Mouse (Mus musculus): ENCODE measurements around the gene Itfg2. TPM values are rescaled to one million over a fixed set of nuclear protein-coding genes. Genes with fewer than 3 reads are reported as not detected.

Itfg2 gene
- polyA plus RNA-seq, 1 experiment from 2014 or later, result 19.1 TPM

DNA sequence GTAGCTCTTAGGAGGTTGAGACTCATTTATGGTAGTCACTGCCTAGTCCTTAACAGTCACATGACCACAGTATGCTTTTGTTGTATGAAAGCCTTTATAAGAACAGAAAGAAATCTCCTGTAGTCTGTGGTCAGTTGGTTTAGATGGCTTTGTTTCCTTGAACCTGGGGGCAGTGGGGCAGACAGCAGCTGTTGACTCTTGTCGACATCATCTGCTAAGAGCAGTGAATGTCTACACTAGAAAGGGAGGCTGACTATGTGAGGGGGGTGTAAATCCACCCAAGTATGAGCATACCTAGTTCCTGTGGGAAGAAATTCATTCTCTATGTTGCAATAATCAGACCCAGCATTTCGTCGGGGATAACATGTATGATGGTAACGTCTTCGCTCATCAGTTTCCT is 22.3 kb upstream of the Itfg2 start:
- WGBS, result 95% methylated on average over 5 of the region's 5 CpGs
- no peak overlapping the region for H3K9ac ChIP-seq (ENCODE audit: low read depth, low read length)
- H3K4me3 ChIP-seq (replicated peaks; ENCODE audit: low read depth, low read length), result no peak overlapping the region
- 0 out of 2 replicates have a peak, but pooled peaks cover 4% of the 10 kb centered on the region for H3K36me3 ChIP-seq (ENCODE audit: insufficient read depth, low read length)
- no peaks in the 10 kb centered on the region for H3K4me1 ChIP-seq (replicated peaks; ENCODE audit: insufficient read depth, low read length)
- no peak for ATAC-seq (replicated peaks; ENCODE audit: low FRiP score, low read depth)
- no peak for TF ChIP-seq CTCF (IDR thresholded peaks at IDR 0.05; ENCODE audit: low read depth)
- H3K27me3 ChIP-seq (ENCODE audit: insufficient read depth, low read length), result no peaks in the 10 kb centered on the region
- H3K4me2 ChIP-seq (ENCODE audit: low read length), result no peak overlapping the region
- DNase-seq (ENCODE audit: low spot score), result no peak
- H3K27ac ChIP-seq, result no peak overlapping the region
- no peaks in the 10 kb centered on the region for H3K9me3 ChIP-seq (replicated peaks; ENCODE audit: low read length)

- peak; percentile 79 for ATAC-seq (replicated peaks; ENCODE audit: low FRiP score, low read depth)
- Histone ChIP-seq H3K4me1 (replicated peaks; ENCODE audit: insufficient read depth, low read length) (no peaks in the 10 kb centered on the region), H3K27ac (no peak overlapping the region), H3K4me3 (replicated peaks; ENCODE audit: low read depth, low read length) (peak overlapping the region; percentile 5; the same call in 1 of the 2 replicates), H3K9ac (ENCODE audit: low read depth, low read length) (no peak overlapping the region), H3K4me2 (ENCODE audit: low read length) (peak overlapping the region; percentile 43), H3K36me3 (ENCODE audit: insufficient read depth, low read length) (0 out of 2 replicates have a peak, but pooled peaks cover 4% of the 10 kb centered on the region), H3K27me3 (ENCODE audit: insufficient read depth, low read length) (no peaks in the 10 kb centered on the region), H3K9me3 (replicated peaks; ENCODE audit: low read length) (no peaks in the 10 kb centered on the region)
- TF ChIP-seq CTCF (IDR thresholded peaks at IDR 0.05; ENCODE audit: low read depth), result peak; percentile 87
- DNase-seq (ENCODE audit: low spot score), result peak; percentile 89
- 11% methylated on average over 14 of the region's 14 CpGs for WGBS
These were observed 21.2 kb upstream of the Itfg2 start for GRCm38 (mm10) chr6:128445761-128446535.

- Histone ChIP-seq H3K4me1 (replicated peaks; ENCODE audit: insufficient read depth, low read length) (0 out of 2 replicates have a peak, but pooled peaks cover 9% of the 10 kb centered on the region), H3K27me3 (ENCODE audit: insufficient read depth, low read length) (no peaks in the 10 kb centered on the region), H3K9me3 (replicated peaks; ENCODE audit: low read length) (no peaks in the 10 kb centered on the region), H3K4me2 (ENCODE audit: low read length) (no peak overlapping the region), H3K9ac (ENCODE audit: low read depth, low read length) (no peak overlapping the region), H3K27ac (no peak overlapping the region), H3K36me3 (ENCODE audit: insufficient read depth, low read length) (peaks cover 11% of the 10 kb centered on the region; the same call in 1 of the 2 replicates), H3K4me3 (replicated peaks; ENCODE audit: low read depth, low read length) (no peak overlapping the region)
- TF ChIP-seq CTCF (IDR thresholded peaks at IDR 0.05; ENCODE audit: low read depth), result 0 out of 2 replicates have a peak, but pooled peaks have one; percentile 9
- ATAC-seq (replicated peaks; ENCODE audit: low FRiP score, low read depth) (no peak), DNase-seq (ENCODE audit: low spot score) (no peak)
- WGBS, result 96% methylated on average over 2 of the region's 2 CpGs
These were observed 15.5 kb upstream of the Itfg2 start for GRCm38 (mm10) chr6:128440238-128440637.

- peak; percentile 1; the same call in 1 of the 2 replicates for TF ChIP-seq CTCF (IDR thresholded peaks at IDR 0.05; ENCODE audit: low read depth)
- H3K9ac ChIP-seq (ENCODE audit: low read depth, low read length), result peak overlapping the region; percentile 96
- DNase-seq (ENCODE audit: low spot score) (no peak), ATAC-seq (replicated peaks; ENCODE audit: low FRiP score, low read depth) (peak; percentile 49)
- peak overlapping the region; percentile 68; the same call in 1 of the 2 replicates for H3K27ac ChIP-seq
- peak overlapping the region; percentile 84 for H3K4me2 ChIP-seq (ENCODE audit: low read length)
- H3K36me3 ChIP-seq (ENCODE audit: insufficient read depth, low read length), result peaks cover 24% of the 10 kb centered on the region
- no peaks in the 10 kb centered on the region for H3K27me3 ChIP-seq (ENCODE audit: insufficient read depth, low read length)
- H3K9me3 ChIP-seq (replicated peaks; ENCODE audit: low read length), result no peaks in the 10 kb centered on the region
- H3K4me3 ChIP-seq (replicated peaks; ENCODE audit: low read depth, low read length), result peak overlapping the region; percentile 95
- 16% methylated on average over 18 of the region's 18 CpGs for WGBS
- H3K4me1 ChIP-seq (replicated peaks; ENCODE audit: insufficient read depth, low read length), result 0 out of 2 replicates have a peak, but pooled peaks cover 10% of the 10 kb centered on the region
These were observed 14.2 kb upstream of the Itfg2 start for GRCm38 (mm10) chr6:128438871-128439341.

- TF ChIP-seq CTCF (IDR thresholded peaks at IDR 0.05; ENCODE audit: low read depth), result no peak; the same call in 1 of the 2 replicates
- H3K4me3 ChIP-seq (replicated peaks; ENCODE audit: low read depth, low read length), result peak within 1 kb of the TSS; percentile 95
- peak within 1 kb of the TSS; percentile 84 for H3K4me2 ChIP-seq (ENCODE audit: low read length)
- ATAC-seq (replicated peaks; ENCODE audit: low FRiP score, low read depth) (peak; percentile 95), DNase-seq (ENCODE audit: low spot score) (peak; percentile 96)
- H3K27ac ChIP-seq, result peak within 1 kb of the TSS; percentile 96
- H3K9me3 ChIP-seq (replicated peaks; ENCODE audit: low read length), result no peaks in the 10 kb centered on the region
- peaks cover 29% of the 10 kb centered on the region for H3K36me3 ChIP-seq (ENCODE audit: insufficient read depth, low read length)
- H3K27me3 ChIP-seq (ENCODE audit: insufficient read depth, low read length), result no peaks in the 10 kb centered on the region
- 0 out of 2 replicates have a peak, but pooled peaks cover 10% of the 10 kb centered on the region for H3K4me1 ChIP-seq (replicated peaks; ENCODE audit: insufficient read depth, low read length)
- 1% methylated on average over 39 of the region's 67 CpGs for WGBS
- peak within 1 kb of the TSS; percentile 96 for H3K9ac ChIP-seq (ENCODE audit: low read depth, low read length)
These were observed 13.7 kb upstream of the Itfg2 start, which contains the start of gene Fkbp4 for GRCm38 (mm10) chr6:128438317-128438870. Gene Fkbp4 (minus strand): TSS chr6:128438677.

GRCm38 (mm10) chr6:128437731-128438316 is 13.1 kb upstream of the Itfg2 start:
- H3K27ac ChIP-seq, result peak overlapping the region; percentile 96
- peak overlapping the region; percentile 95 for H3K4me3 ChIP-seq (replicated peaks; ENCODE audit: low read depth, low read length)
- H3K4me2 ChIP-seq (ENCODE audit: low read length), result peak overlapping the region; percentile 84
- H3K36me3 ChIP-seq (ENCODE audit: insufficient read depth, low read length), result peaks cover 31% of the 10 kb centered on the region
- TF ChIP-seq CTCF (IDR thresholded peaks at IDR 0.05; ENCODE audit: low read depth), result no peak
- ATAC-seq (replicated peaks; ENCODE audit: low FRiP score, low read depth) (peak; percentile 82), DNase-seq (ENCODE audit: low spot score) (peak; percentile 77)
- no peaks in the 10 kb centered on the region for H3K27me3 ChIP-seq (ENCODE audit: insufficient read depth, low read length)
- 0 out of 2 replicates have a peak, but pooled peaks cover 10% of the 10 kb centered on the region for H3K4me1 ChIP-seq (replicated peaks; ENCODE audit: insufficient read depth, low read length)
- H3K9me3 ChIP-seq (replicated peaks; ENCODE audit: low read length), result no peaks in the 10 kb centered on the region
- under 1% methylated on average over 49 of the region's 52 CpGs for WGBS
- H3K9ac ChIP-seq (ENCODE audit: low read depth, low read length), result peak overlapping the region; percentile 96
